Mouse (Mus musculus): ENCODE data around the gene Dync1li1.
"Not testable (repeated sequence)": the region's sequence is repeated elsewhere in the genome, so short reads cannot be mapped to it uniquely, and the experiment has no call there.

Gene Dync1li1

GRCm38 (mm10) chr9:114672703-114673561 is 15.7 kb upstream of the Dync1li1 start:
- peak; percentile 85 for DNase-seq (ENCODE audit: low read depth, low spot score)

- no peak for DNase-seq (ENCODE audit: low read depth, low spot score)
Observed at GRCm38 (mm10) chr9:114673626-114674025, 15.0 kb upstream of the Dync1li1 start.

- no peak for DNase-seq (ENCODE audit: low read depth, low spot score)
Observed at GRCm38 (mm10) chr9:114678576-114678975, 10.0 kb upstream of the Dync1li1 start.

DNA sequence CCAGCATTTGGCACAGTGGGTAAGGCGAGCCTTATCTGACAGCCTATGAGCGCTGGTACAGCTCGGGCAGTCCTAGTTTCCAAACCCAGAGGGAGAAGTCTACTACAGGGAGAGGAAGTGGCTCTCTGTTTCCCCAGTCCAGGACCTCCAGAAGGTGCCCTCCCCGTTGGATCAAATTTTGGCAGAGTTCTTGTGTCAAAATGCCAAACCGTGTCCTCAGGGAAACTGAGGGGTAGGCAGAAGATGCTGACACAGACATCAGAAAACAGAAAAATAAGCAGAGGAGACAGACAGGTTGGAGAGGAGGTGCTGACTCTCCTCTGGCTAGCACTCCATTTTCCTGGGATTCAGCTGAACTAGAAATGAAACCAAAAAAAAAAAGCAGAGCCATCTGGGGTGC is 8.6 kb upstream of the Dync1li1 start:
- DNase-seq (ENCODE audit: low read depth, low spot score) = no peak

- no peak for DNase-seq (ENCODE audit: low read depth, low spot score)
Observed at GRCm38 (mm10) chr9:114680531-114680930, 8.1 kb upstream of the Dync1li1 start.

GRCm38 (mm10) chr9:114682193-114682592 is 6.4 kb upstream of the Dync1li1 start:
- no peak for DNase-seq (ENCODE audit: low read depth, low spot score)

DNA sequence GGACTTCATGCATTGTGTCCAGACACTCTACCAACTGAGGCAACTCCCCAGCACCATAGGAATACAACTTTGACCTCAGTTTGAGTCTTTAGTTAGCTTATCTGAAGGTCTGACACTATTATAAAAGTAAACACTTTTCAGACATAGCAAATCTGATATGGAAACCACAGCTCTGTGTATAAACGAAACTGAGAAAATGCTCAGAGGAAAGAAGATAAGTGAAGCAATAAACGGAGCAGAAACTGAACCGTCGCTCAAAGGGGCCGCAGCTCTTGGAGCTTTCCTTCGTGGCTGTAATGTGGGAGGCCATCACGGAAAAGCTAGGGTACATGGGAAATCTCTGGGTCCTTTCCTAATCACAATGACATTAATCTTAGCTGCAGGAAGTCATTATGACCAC is 2.3 kb upstream of the Dync1li1 start:
- DNase-seq (ENCODE audit: low read depth, low spot score) = no peak

GRCm38 (mm10) chr9:114687639-114688038 is 951 bp upstream of the Dync1li1 start:
- no peak for DNase-seq (ENCODE audit: low read depth, low spot score)

DNA sequence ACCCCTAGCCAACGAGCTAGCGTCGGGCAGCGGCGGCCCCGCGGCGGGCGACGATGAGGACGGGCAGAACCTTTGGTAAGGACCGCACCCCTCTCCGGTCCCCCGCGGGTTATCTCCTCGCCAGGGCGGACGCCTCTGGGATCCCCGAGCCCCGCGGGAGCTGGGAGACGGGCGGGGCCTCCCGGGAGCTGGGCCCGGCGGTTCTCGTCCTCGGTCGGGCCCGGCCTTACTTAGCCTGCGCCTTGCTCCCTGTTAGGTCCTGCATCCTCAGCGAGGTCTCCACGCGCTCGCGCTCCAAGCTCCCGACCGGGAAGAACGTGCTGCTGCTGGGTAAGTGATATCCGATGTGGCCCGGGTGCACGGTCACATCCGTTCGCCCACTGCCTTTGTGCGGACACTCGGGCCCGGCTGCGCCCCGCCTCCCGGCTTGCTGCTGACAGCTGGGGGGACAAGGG is 390 bp downstream of the Dync1li1 start:
- no peak for DNase-seq (ENCODE audit: low read depth, low spot score)

DNA sequence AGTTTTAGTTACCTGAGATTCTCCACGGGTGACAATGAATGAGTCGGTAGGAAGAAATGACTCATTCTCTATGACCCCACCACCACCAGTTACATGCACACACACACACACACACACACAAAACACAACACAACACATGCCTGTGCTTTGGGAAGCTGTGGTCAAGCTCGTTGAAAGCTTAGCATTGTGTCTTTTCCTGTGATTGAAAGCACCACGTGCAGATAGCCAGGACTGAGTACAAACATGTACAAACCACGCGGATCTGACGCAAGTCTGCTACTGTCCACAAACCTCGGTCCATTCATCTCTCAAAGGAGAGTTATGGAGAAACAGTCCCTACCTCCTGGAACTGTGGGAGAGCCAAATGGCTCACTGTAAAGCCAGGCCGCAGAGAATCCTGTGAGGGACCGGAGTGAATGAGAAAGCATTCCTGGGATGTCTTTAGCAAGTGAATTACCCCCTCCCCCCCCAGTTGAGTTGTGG is 1.6 kb downstream of the Dync1li1 start:
- DNase-seq (ENCODE audit: low read depth, low spot score) = no peak

GRCm38 (mm10) chr9:114691112-114691511 is 2.5 kb downstream of the Dync1li1 start:
- DNase-seq (ENCODE audit: low read depth, low spot score) = no peak

DNA sequence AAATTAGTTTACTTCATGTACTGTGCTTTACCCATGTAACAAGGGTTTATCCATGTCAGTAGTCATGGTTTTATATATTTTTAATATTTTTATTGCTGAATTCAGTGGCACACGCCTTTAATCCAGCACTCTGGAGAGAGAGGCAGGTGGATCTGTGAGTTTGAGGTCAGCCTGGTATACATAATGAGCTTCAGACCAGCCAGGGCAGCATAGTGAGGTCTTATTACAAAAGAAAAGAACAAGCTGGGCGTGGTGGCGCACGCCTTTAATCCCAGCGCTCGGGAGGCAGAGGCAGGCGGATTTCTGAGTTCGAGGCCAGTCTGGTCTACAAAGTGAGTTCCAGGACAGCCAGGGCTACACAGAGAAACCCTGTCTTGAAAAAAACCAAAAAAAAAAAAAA is 7.1 kb downstream of the Dync1li1 start:
- not testable (repeated sequence) for DNase-seq (ENCODE audit: low read depth, low spot score)

GRCm38 (mm10) chr9:114697072-114697471 is 8.5 kb downstream of the Dync1li1 start:
- DNase-seq (ENCODE audit: low read depth, low spot score) = no peak

DNA sequence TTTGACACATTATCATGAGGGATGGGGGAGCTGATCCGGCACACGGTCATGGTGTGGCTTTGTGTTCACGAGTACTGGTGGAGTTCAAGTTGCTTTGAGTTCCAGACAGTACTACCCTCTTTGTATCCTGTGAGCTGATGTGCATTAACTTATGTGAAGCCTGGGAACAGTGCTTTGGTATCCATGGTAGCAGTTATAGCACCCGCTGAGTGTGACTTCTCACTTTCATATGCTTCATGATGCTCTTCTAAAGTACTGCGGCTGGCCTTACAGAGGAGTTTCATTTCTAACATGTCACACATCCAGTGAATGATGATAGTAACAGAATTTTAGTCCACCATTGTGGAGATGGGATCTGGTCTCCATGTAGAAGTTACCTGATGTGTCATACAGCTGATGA is 9.3 kb downstream of the Dync1li1 start:
- DNase-seq (ENCODE audit: low read depth, low spot score) = no peak

GRCm38 (mm10) chr9:114699262-114699661 is 10.7 kb downstream of the Dync1li1 start:
- DNase-seq (ENCODE audit: low read depth, low spot score) = no peak

- DNase-seq (ENCODE audit: low read depth, low spot score) = no peak
Observed at GRCm38 (mm10) chr9:114699882-114700665, 11.5 kb downstream of the Dync1li1 start.

DNA sequence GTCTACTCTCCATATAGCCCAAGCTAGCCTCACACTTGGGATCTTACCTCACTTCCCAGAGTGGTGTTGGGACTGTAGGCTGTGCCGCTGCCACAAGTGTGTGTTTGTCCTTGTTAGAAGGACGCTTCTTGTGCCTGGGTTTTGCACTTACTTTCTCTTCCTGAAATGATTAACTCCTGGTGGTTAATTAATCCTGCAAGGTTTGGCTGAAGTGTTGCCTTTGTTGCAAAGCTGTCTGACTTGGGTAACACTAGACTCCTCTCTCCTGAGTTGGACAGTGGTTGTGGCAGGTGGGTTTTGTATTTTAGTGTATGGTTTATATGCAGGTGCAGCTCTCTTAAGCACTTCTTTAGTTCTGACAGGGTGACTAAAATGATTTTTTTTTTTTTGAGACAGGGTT is 12.4 kb downstream of the Dync1li1 start:
- no peak for DNase-seq (ENCODE audit: low read depth, low spot score)

- no peak for DNase-seq (ENCODE audit: low read depth, low spot score)
Observed at GRCm38 (mm10) chr9:114701921-114702320, 13.3 kb downstream of the Dync1li1 start.

DNA sequence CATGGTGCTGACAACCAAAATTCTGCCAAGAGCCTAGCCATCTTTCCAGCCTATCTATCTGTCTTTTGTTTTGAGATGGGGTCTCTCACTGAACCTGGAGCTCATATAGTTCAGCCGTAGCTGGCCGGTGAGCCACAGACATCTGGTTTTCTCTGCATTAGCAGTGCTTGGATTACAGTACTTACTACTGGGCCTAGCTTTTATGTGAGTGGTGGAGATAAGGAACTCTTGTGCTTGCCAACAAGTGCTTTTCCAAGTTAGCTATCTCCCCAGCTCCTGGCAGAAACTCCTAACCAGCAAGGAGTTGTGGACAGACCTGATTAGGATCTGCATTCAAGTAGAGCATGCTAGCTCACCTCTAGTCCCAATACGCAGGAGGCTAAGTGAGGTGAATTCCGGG is 19.2 kb downstream of the Dync1li1 start:
- DNase-seq (ENCODE audit: low read depth, low spot score) = no peak

GRCm38 (mm10) chr9:114710345-114710744 is 21.8 kb downstream of the Dync1li1 start:
- DNase-seq (ENCODE audit: low read depth, low spot score) = no peak

DNA sequence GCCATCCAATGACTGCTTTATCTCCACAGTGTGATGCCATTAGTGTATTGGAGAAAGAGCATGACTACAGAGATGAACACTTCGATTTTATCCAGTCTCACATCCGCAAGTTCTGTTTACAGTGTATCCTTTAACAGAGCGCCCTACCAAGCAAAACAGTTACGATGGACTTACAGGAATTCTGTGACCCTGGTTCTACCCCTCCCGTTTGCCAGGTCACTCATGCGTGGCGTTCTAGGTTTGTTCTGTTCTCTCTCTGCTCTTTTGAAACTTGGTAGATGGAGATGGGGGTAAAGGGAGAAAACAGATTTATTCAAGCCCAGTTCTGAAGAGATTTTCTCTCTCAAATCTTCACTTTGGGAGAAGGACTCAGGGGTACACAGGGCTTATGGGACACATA is 24.9 kb downstream of the Dync1li1 start:
- DNase-seq (ENCODE audit: low read depth, low spot score) = no peak

GRCm38 (mm10) chr9:114716677-114717331 is 28.2 kb downstream of the Dync1li1 start:
- no peak for DNase-seq (ENCODE audit: low read depth, low spot score)
